Mouse (Mus musculus) lung, adult 18-20 months (tissue): ENCODE measurements at regions not wholly inside any gene's neighbourhood (a gene's known extent, or its start where the extent isn't known, plus 50 kb on each side); places are given as distances from the start of the nearest gene placed in this dataset.

Experiments
- DNase-seq, 2 experiments: peaks; one replicate each; pipeline ENCODE4 v3.0.0; 2022; ENCODE audit warnings: mixed read lengths in 2 of 2

DNA sequence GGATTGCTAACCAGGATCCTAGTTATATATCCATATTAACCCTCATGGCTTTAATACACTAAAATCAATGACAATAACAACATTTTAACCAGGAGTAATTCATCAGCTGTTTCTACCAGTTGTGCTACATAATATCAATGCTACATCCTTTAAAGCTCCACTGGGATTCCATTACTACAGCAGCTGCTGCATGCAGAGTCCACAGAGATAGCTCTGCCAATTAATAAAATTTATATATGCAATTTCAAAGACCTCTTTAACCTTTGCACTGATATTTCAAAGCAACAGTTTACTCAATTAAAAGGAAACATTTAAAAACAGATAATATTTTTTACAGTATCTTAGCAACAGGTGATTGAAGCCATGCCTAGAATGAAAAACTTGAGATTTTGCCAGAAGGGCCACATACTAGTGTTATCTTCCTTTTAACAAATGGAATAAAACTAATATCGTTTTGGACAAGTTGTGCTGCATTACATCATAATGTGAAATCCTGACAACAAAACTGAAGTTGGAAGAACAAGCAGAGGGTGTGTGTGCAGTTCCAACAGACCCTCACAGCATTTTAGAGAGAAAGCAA is 256.8 kb upstream of the Nt5c1b start:
- no peak for DNase-seq

DNA sequence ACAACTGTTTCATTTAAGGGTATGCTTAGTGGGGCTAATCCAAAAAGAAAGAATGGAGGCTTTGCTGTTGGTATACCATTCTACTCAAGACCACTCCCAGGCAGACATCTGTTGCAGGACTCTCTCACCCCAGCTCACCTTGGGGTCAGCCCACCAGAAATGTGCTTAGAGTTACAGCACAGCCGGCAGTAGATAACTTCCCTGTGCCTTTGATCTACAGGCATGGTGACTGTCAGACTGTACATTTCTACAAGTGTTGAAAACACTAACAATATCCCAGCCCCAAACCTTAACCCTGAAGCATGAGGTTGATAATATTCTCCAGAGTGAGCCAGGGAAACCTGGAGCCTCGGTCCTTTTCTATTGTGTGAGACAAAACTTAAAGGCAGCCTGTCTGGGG is 247.7 kb upstream of the Nt5c1b start:
- DNase-seq: no peak

- no peak for DNase-seq
Measured at GRCm38 (mm10) chr12:10127995-10128573, 241.7 kb upstream of the Nt5c1b start.

DNA sequence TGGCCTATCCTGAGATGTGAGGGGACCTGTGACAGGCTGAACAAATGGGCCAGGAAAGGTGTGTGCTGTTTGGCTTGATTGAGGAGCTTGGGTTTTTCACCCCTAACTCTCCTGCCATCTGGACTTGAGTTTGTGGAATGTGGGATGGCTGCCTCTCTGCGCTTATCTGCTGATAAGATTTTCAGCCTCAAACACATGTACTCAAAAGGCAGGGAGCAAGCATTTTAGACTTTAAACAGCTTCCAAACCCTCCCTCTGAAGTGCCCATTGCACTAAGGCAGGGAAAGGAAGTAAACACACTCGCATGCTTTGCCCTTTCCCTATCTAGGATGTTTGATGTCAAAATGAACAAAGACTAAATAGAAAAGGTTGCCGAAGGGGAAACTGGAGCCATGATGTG is 235.6 kb upstream of the Nt5c1b start:
- no peak for DNase-seq

GRCm38 (mm10) chr12:10135915-10136314 is 233.9 kb upstream of the Nt5c1b start:
- no peak for DNase-seq

- no peak for DNase-seq
Measured at GRCm38 (mm10) chr12:10140131-10140530, 229.6 kb upstream of the Nt5c1b start.

- no peak for DNase-seq
Measured at GRCm38 (mm10) chr12:10160837-10161236, 208.9 kb upstream of the Nt5c1b start.

DNA sequence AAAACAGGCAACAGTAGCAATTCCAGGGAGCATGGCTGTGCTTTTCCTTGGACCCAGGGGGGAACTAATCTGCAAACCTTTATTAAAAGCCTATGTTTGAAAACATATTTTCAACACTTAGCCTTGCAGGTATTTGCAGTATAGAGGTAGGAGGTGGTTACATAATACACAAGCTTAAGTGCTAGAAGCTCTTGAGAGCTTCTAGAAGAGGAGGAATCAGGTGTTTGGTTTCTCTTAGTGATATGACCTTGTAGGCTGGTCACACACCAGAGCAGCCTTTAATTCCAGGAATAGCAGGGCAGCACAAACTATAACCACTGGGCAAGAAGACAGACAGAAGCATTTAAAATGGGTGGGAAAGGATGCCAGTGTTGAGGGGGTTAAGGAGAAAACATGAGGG is 201.7 kb upstream of the Nt5c1b start:
- no peak for DNase-seq

GRCm38 (mm10) chr12:10168581-10168980 is 201.2 kb upstream of the Nt5c1b start:
- DNase-seq: no peak

DNA sequence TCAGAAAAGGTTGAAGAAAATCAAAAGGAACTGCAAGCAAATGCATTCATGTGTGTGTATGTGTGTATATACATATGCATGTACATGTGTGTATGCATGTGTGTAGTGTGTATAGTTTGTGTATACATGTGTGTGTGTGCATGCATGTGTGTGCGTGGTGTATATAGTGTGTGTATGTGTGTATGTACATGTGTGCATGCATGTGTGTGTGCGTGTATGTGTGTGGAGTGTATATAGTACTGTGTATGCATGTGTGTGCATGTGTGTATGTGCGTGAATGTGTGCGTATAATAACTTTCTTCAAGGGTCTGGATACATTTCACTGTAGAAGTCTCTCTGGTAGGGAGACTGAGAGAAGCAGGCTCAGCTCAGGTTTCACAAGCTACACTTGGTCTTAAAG is 191.1 kb upstream of the Nt5c1b start:
- no peak for DNase-seq

DNA sequence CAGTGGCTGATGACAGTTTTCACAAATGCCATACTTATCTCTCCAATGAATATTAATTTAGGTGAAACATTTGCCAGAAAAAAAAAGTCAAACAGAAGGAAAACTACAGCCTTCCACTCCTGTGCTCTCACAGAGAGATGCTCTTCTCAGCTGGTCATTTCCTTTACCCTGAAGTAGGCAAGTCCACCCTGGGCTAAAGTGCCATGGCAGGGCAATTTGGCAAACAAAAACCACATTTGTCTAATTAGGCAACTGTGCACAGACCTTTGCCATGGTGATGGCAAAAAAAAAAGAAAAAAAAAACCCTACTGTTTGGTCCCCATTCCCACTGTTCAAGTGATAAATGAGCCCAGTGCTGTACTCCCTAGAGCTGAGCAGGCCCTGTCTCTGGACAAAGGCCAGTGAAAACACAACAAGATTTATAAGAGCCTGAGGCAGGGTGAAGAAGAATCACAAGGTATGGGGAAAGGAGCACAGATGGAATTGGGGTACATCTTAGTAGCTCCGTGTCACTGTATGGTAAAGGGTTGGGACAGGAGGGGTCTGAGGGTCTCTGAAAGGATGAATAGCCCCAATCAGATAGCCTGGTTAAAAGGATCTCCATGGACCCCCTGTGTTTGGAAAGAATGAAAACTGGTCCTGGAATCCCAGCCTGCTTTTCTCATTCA is 190.5 kb upstream of the Nt5c1b start:
- DNase-seq: no peak

- DNase-seq: no peak
Measured at GRCm38 (mm10) chr12:10179815-10180468, 189.8 kb upstream of the Nt5c1b start.

DNA sequence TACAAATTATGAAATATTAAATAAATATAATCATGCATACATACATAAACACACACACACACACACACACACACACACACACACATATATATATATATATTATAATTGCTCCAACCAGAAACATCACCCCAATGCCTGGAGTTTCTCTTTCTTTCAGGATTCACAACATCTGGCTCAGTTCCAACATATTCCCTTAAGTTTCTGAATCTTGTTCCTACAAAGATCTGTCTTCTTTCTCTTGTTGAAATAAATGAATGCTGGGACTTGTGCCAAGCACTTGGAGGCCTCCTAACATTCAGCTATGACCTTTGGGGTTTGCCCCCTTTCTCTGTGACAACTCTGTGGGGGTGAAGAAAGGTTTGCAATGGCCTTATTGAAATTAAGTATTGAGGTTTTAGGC is 187.2 kb upstream of the Nt5c1b start:
- no peak for DNase-seq

GRCm38 (mm10) chr12:10186576-10186975 is 183.2 kb upstream of the Nt5c1b start:
- DNase-seq: no peak

GRCm38 (mm10) chr12:10189746-10190145 is 180.0 kb upstream of the Nt5c1b start:
- no peak for DNase-seq

DNA sequence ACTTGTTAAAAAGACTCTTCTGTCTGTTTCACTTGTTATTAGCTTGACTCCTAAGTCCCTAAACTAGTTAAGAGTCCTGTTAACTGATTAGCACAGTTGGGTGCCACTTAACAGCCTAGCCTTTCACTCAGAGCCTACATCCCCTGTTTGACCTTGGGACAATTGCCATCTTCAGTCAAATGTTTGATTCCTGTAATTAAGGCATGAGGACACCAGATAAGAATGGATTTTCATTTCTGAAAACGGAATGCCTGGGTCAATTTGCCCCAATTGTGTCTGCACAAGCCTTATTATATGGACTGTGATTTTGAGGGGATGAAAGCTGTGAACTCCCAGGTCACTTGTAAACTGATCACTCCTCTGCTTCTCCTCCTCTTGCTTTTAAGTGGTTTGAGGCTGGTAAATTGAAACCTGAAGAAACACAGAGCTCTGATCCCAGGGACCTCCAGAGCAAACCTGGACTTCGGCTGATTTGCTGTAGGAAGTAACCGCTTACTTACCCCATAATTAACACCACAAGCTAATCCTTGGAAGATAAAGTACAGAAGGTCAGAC is 171.8 kb upstream of the Nt5c1b start:
- no peak for DNase-seq

- DNase-seq: no peak
Measured at GRCm38 (mm10) chr12:10209841-10210240, 159.9 kb upstream of the Nt5c1b start.

- no peak for DNase-seq
Measured at GRCm38 (mm10) chr12:10222821-10223220, 147.0 kb upstream of the Nt5c1b start.

GRCm38 (mm10) chr12:10223832-10224231 is 145.9 kb upstream of the Nt5c1b start:
- DNase-seq: peak in 1 of 2 experiments; percentile 11

DNA sequence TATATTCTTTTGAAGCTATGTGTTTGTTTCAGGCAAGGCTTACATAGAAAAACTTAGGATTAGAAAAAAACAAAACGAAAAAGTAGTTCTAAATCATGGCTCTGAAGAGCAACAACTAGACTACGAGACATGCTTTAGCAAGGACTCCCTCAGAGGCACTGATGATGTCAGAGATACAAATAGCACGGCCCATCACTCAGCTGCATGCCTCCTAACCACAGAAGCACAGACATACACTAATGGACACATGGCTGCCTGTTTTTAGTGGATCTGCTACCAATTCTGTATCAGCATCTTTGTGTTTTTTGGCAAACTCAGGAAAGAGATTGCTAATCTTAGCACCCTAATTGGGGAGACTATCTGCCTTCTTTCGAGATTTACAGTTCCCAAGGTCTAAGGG is 138.6 kb upstream of the Nt5c1b start:
- DNase-seq: no peak

DNA sequence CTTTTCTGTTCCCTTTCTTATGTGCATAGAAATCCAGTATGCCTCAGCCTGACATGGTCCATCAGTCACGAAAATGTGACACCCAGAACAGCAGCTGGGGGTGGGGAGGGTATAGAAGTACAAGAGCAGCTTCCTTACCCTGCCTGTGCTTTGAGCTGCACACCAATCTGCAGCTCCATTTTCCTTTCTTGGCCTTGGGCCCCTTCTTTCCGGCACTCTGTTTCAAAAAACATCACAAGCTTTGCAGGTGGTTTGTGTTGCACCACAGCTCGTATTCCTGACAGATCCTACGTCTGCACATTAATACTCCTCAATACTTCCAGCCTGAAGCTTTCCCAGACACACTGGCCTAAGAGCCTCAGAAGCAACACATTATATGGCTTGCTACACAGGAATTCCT is 138.1 kb upstream of the Nt5c1b start:
- DNase-seq: peak; percentile 40 to 56

GRCm38 (mm10) chr12:10248110-10248509 is 121.7 kb upstream of the Nt5c1b start:
- no peak for DNase-seq

DNA sequence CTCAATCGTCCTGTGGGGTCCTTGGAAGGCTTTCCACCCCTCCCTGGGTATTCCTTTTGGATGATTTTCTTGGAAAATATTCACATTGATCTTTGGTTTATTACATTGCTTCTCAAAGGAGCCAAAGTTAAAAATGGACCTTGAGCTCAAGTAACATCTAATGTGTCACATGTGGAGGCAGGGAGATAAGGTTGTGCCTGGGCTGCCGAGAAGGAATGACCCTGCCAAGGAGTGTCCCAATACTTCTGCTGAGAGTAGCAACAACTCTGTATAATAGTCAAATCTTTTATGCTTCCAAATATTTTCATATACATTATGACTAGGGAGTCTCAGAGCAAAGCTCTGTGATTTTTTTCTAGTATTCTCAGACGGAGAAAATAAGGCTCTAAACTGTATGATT is 113.4 kb upstream of the Nt5c1b start:
- no peak for DNase-seq

DNA sequence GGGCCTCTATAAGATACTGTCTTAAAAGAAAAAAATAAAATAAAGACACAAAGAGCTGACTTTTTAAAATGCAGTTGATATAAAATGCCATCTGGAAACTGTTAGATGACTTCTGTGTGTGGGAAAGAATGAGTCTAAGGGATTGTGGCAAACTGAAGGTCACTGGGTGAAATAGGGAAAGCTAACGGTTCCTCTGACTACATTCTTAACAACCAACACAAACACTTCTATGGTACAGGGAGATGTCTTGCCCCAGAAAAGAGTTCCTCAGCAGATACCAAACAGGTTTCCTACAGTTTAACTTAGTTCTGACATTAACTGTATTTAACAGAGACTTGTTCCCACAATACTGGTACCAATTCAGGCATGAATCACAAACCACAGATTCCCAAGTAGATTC is 103.6 kb upstream of the Nt5c1b start:
- DNase-seq: no peak
